Mouse (Mus musculus) megakaryocyte progenitor cell, adult 5-6 weeks (primary cell): ENCODE data around the gene Elk3. TPM values are rescaled to one million over a fixed set of nuclear protein-coding genes. Genes with fewer than 3 reads are reported as not detected.

Experiments used
- ATAC-seq: replicated peaks from 2 replicates; pipeline ENCODE4 v1.8.0; 2016; ENCODE audit warnings: mild to moderate bottlenecking, moderate TSS enrichment, inconsistent platforms; ENCODE audit not compliant: poor library complexity
- total RNA-seq, 2 experiments: library from RNA; stranded (forward) in 1 of 2; stranded (reverse) in 1 of 2; fragments of 157-497, 149-512 nt in 1 of 2; fragments of 200-1000 nt in 1 of 2; gene quantifications; 2 replicates each; pipeline versions ENCODE4 v1.2.3 to v1.2.4; 2015 to 2017

The Elk3 gene
- total RNA-seq, 2 experiments from 2014 or later: 15.9 to 28.4 TPM

DNA sequence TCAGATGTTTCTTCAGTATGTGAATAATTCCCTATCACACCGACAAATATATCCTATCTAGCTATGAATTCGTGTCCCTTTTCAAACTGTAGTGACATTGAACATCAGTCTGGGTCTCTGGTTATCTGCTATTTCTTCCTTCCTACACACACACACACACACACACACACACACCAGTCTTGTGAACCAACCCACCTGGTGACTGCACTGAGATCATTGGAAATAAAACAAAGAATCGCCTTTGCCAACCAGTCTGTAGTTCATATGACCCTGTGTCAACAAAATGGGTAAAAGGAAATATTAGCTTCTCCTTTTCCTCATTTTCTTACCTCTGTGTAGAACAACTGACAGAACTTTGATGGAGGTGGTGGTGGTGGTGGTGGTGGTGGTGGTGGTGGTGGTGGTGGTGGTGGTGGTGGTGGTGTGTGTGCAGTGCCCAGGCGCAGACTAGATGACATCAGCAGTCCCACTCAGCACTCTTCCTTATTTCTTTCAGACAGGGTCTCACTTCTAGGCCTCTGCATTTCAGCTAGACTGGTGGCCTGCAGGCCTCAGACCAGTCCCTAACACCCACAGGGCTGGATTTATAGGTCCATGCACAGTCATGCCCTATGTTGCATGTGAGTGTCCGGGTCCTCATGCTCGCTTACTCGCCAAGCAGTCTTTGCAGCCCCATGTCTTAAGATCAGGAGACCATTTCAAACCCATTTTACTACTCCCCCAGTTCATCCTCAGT, 64.6 kb downstream of the Elk3 start:
- peak; percentile 49; the same call in 1 of the 2 replicates for ATAC-seq

- no peak for ATAC-seq
Measured at GRCm38 (mm10) chr10:93244209-93244705, 66.7 kb downstream of the Elk3 start.

- no peak for ATAC-seq
Measured at GRCm38 (mm10) chr10:93242861-93243260, 68.1 kb downstream of the Elk3 start.

- 0 out of 2 replicates have a peak, but pooled peaks have one; percentile 30 for ATAC-seq
Measured at GRCm38 (mm10) chr10:93242208-93242607, 68.7 kb downstream of the Elk3 start.

DNA sequence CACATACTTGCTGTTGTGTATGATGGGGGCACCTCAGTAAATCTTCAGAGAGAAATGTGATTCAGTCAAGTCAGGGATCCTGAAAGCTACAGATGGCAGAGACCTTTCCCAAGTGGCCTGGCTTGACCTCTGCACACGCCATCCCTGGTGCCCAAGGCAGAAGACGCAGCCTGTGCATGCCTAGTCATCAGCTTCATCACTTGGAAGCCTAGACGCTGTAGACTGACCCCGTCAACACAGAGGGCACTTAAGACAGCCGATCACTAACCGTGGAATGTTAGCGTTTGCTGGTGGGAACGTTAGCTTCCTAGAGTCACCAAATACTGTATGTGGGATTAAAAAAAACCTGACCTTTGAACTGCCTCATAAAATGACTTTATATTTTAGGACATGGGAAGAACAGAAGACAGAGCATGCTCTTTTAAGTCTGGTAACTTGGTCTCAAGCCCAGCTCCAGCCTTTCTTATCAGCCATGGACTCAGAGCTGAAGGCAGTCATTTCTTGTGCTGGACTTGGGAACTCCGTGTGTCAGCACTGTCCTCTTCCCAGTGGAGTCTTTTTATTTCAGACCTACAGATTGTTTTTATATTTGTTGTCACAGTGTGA, 71.6 kb downstream of the Elk3 start:
- ATAC-seq: no peak

DNA sequence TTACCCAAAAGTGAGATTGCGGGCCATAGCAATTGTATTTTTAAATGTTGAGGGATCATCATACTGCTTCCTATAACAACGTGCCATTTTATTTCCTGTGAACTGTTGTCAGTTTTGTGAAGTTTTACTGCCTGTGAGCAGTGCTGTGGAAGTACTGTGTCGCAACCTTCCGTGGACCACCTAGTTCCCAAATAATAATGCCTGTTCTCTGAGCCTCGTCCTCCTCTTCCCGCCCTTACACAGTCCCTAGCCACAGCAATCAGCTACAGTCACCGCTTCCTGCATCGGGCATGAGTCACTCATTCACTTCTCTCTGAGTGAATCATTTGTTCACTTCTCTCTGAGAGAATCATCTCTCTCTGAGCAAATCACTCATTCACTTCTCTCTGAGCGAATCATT, 76.2 kb downstream of the Elk3 start:
- ATAC-seq: peak; percentile 83

DNA sequence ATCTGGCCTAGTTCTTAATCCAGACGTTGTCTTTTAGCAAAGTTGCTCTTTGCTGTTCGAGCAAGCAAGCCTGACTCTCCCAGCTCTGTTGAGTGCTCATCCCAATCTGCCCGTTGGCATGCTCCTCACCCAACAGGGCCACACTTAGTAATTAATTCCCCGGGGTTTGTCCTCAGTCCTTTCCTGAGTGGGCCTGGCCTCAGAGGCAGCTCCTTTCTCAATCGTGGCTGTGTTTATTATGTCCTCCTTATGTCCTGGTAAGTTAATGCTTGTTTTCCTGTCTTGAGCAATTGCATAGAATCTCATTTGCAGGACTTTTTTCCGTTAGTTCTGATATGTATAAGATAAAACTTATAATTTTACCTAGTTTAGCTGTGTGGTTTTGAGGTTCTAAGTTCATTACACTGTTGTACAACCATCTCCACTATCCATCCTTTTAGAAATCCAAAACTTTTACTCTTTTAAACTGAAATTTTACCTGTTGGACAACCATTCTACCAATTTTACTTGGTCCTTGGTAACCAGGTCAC, 77.2 kb downstream of the Elk3 start:
- ATAC-seq: no peak

- no peak for ATAC-seq
Measured at GRCm38 (mm10) chr10:93231893-93232292, 79.0 kb downstream of the Elk3 start.

DNA sequence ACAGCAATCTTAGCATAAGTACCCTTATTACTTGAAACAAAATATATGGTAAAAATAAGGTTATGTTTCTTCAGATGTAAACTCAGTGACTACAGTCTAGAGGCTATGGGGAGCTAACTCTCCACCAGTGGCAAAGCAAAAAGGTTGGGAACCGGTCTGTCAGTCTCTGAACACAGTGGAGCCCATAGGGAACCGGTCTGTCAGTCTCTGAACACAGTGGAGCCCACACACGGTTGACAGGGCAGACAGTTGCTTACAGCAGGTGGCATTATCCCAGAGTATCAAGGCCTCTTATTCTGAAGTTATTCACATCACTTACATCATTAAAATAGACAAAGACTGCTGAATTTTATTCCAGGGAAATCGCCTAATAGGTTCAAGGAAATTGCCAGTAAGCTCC, 79.4 kb downstream of the Elk3 start:
- ATAC-seq: no peak

GRCm38 (mm10) chr10:93228401-93229007, 82.4 kb downstream of the Elk3 start:
- ATAC-seq: peak; percentile 81

GRCm38 (mm10) chr10:93227921-93228320, 83.0 kb downstream of the Elk3 start:
- ATAC-seq: no peak

DNA sequence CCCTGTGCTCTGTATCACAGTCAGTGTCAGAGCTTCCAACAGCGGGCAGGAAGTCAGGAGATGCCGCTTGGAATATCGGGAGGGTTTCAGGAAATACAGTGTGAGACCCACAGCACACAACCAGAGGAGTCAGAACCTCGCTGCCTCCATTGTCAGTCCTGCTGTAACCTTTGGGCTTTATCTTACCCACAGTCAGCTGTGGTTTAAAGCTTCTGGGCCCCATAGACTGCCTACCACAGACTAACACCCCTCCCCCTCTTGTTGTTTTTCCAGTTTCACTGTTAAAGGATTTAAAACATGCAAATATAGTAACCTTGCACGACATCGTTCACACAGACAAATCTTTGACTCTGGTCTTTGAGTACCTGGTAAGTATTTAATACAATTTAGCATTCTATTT, 85.2 kb downstream of the Elk3 start:
- ATAC-seq: peak; percentile 69

- no peak for ATAC-seq
Measured at GRCm38 (mm10) chr10:93215051-93215763, 95.7 kb downstream of the Elk3 start.

GRCm38 (mm10) chr10:93214251-93214650, 96.7 kb downstream of the Elk3 start:
- ATAC-seq: no peak

DNA sequence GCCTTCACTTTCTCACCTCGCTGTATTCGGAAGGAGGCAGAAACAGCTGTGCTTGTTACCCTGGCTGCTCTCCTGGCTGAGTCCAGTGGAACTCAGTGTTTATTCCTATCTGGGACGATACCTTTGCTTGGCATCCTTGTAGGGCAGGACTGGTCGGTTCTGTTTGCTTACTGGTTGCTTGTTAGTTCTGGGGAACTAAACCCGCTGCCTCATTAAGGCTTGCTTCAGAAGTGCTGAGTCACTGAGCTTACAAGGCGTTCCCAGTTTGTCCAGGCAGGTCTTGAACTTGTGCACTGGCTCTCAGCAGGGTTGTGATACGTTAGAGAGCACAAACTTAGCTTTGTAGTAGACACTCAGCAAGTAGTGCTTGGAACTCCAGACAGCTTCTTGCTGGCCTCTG, 97.6 kb downstream of the Elk3 start:
- peak; percentile 29; the same call in 1 of the 2 replicates for ATAC-seq

DNA sequence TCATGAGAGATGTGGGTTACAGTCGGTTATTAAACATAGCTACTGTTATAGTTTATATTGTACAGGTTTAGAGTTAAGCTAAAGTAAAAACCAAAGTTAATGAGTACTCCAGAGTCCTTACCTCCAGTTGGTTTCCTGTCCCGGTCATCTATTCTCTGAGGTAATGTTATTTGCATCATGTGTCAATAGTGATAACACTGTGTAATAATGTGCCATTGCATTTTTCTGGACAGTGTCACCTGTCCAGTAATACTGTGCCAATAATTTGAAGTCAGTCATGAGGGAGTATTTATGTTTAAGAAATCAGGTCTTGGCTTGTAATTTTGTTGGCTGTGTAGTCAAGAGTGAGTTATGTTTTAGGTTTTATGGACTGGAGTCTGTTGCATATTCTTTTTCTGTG, 98.2 kb downstream of the Elk3 start:
- no peak for ATAC-seq

DNA sequence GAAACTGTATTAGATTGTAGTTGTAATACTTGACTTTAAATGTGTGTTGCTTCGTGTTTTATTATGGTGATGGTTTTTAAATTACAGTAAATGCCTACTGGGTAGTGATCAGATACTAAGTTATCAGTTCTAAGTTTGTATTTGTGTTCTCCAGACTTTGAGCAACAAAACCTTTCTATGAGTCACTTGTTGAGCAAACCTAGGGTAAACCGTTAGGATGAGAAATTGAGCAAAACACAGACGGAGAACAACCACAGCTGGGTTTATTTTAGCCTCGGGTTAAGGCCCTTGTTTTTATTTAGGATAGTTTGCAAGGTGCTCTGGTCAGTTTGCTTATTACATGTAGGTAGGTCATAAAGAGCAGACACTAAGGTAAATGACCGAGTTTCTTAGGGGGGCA, 103.8 kb downstream of the Elk3 start:
- ATAC-seq: peak; percentile 67

- no peak for ATAC-seq
Measured at GRCm38 (mm10) chr10:93205287-93205956, 105.5 kb downstream of the Elk3 start.

GRCm38 (mm10) chr10:93201846-93202458, 109.0 kb downstream of the Elk3 start:
- ATAC-seq: 0 out of 2 replicates have a peak, but pooled peaks have one; percentile 14

DNA sequence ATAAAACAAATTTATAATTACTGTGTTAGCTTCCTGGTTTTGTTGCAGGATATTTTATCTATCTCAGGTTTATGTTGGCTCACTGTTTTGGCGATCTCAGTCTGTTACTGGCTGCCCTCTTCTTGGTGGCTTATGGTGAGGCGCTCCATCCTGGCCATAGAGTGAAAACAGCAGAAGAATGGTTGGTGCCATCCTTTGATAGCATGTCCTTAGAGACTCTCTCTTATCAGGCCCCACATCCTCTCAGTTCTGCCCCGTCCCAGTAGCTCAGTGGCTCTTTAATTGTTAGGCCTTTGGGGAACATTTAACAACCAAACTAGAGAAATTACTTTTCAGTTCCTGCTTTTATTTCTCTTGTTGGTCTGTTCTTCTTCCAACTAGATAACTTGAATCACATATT, 112.0 kb downstream of the Elk3 start:
- ATAC-seq: peak; percentile 42; the same call in 1 of the 2 replicates
